ENCODE assay signal across 13 mouse cellular contexts in the genomic region with DNA sequence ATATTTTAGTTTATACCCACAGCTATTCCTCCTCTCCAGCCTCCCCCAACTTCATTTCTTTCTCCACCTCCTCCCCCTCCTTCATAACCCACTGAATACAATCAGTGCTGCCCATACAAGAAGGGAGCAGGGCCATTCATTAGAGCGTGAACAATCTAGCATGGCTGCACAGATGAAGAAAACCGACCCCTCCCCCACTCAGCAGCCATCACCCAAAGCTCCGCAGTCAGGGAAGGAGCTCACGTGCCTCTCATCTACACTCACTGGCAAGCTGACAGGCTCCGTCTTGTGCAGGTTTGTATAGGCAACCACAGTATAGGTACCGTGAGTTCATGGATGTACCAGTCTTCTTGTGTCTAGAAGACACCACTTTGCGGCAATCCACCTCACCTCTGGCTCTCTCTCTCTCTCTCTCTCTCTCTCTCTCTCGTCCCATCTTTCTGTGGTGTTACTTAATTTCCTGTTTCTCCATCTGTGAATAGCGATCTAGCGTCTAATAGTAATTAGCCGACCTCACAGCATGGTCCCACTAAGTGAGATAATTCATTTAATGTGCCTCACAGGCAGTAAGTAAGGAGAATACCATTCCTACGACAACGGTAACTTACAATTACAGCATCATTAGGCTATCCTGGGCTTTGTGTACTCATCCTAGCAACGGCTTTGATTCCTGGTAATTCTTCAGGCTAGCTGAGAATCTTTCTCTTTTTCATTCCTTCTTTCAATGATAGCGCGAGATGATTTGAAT. TPM values are rescaled to one million over a fixed set of nuclear protein-coding genes. Genes with fewer than 3 reads are reported as not detected.
DNase-seq lines count a peak whose midpoint lies in the region; ATAC-seq lines count a peak whose summit lies in the region.
"Had no signal": no experiment of that assay in that cellular context is flagged by ENCODE, and none has a peak within 500 bp of the region (broad histone marks: within the 10 kb centered on the region; RNA-seq: fewer than 3 reads in every experiment).

No protein-coding gene starts in this region.

- peak; percentile 79 for ATAC-seq in forebrain, embryonic 16.5 days
- ATAC-seq: intestine, postnatal 0 days had no signal

- H3K4me3 ChIP-seq in forebrain, embryonic 16.5 days (replicated peaks; ENCODE audit: low read length): no peak overlapping the region
- no peak overlapping the region for H3K4me3 ChIP-seq in midbrain, embryonic 10.5 days
- H3K4me3 ChIP-seq: heart, embryonic 13.5 days; liver, embryonic 15.5 days had no signal

- H3K36me3 ChIP-seq in forebrain, embryonic 16.5 days (ENCODE audit: control insufficient read depth, insufficient read depth): no peaks in the 10 kb centered on the region
- no peaks in the 10 kb centered on the region for H3K36me3 ChIP-seq in midbrain, embryonic 10.5 days
- H3K36me3 ChIP-seq: heart, embryonic 13.5 days; liver, embryonic 15.5 days had no signal

- H3K27me3 ChIP-seq in forebrain, embryonic 16.5 days (replicated peaks; ENCODE audit: control insufficient read depth, insufficient read depth, low read length): no peaks in the 10 kb centered on the region
- H3K27me3 ChIP-seq in midbrain, embryonic 10.5 days (ENCODE audit: low read depth, poor library complexity, severe bottlenecking): no peaks in the 10 kb centered on the region
- H3K27me3 ChIP-seq: heart, embryonic 13.5 days; liver, embryonic 15.5 days had no signal

- peaks cover 2% of the 10 kb centered on the region; the same call in 1 of the 2 replicates for H3K9me3 ChIP-seq in forebrain, embryonic 16.5 days (ENCODE audit: control insufficient read depth, low read length)
- H3K9me3 ChIP-seq in midbrain, embryonic 10.5 days (replicated peaks): no peaks in the 10 kb centered on the region; the same call in 1 of the 2 replicates
- H3K9me3 ChIP-seq: liver, embryonic 15.5 days had no signal

- 17% methylated on average over 16 of the region's 16 CpGs for WGBS in forebrain, embryonic 16.5 days
- WGBS in midbrain, embryonic 10.5 days: 75% methylated on average over 16 of the region's 16 CpGs

- H3K9ac ChIP-seq in forebrain, embryonic 16.5 days (replicated peaks; ENCODE audit: low read depth, low read length): no peak overlapping the region
- H3K9ac ChIP-seq: heart, embryonic 13.5 days; liver, embryonic 15.5 days had no signal

- peak overlapping the region; percentile 12; the same call in 1 of the 2 replicates for H3K27ac ChIP-seq in forebrain, embryonic 16.5 days (ENCODE audit: low read length)
- peak overlapping the region; percentile 67 for H3K27ac ChIP-seq in midbrain, embryonic 10.5 days (replicated peaks)
- H3K27ac ChIP-seq: heart, embryonic 13.5 days; liver, embryonic 15.5 days had no signal

- peak; percentile 39 for DNase-seq in right cerebral cortex, postnatal 4 days
- DNase-seq in right cerebral cortex, adult 18-20 months: no peak
- DNase-seq in midbrain, embryonic 10.5 days (ENCODE audit: low spot score): peak; percentile 28
- DNase-seq in retina, postnatal 7 days (ENCODE audit: low read depth, low spot score): peak; percentile 17
- no peak for DNase-seq in thymus, postnatal 25 days
- DNase-seq in adrenal gland, adult 8-10 months: no peak
- DNase-seq in right cerebral cortex, postnatal 25 days: no peak
- DNase-seq: thymus, postnatal 36 days had no signal

- peak overlapping the region; percentile 31 for H3K4me2 ChIP-seq in forebrain, embryonic 16.5 days (ENCODE audit: low read length)
- H3K4me2 ChIP-seq: heart, embryonic 13.5 days; liver, embryonic 15.5 days had no signal

- peaks cover 10% of the 10 kb centered on the region; the same call in 1 of the 2 replicates for H3K4me1 ChIP-seq in forebrain, embryonic 16.5 days (replicated peaks; ENCODE audit: control insufficient read depth, insufficient read depth, low read length)
- H3K4me1 ChIP-seq in midbrain, embryonic 10.5 days: peaks cover 42% of the 10 kb centered on the region
- H3K4me1 ChIP-seq: heart, embryonic 13.5 days; liver, embryonic 15.5 days had no signal

RNA-seq across cellular contexts. Expression of a gene that starts 53.6 kb away (rescaled TPM):
- 0.14 TPM in 1 of 2 replicates, not detected in the other for polyA plus RNA-seq in forebrain, embryonic 16.5 days (2015; fragmentation: Nextera tagmentation; extraction: Ambion mirVana)
- 0.05 and 0.09 TPM in 2 replicates for polyA plus RNA-seq in midbrain, embryonic 10.5 days (2016; fragmentation: Nextera tagmentation; extraction: Ambion mirVana)
- under 1 TPM; 0.16 to 0.59 (median 0.19) TPM for total RNA-seq in adrenal gland, adult 8-10 months (2022)
- total RNA-seq: left cerebral cortex, adult 18-20 months had no signal
- polyA plus RNA-seq: heart, embryonic 13.5 days; liver, embryonic 15.5 days had no signal

Comparison
In these comparisons a context has a peak if more than half of its experiments do, and no peak if none do; other contexts are left out.
1. DNase-seq: peak in right cerebral cortex, postnatal 4 days (single experiment), midbrain, embryonic 10.5 days (single experiment) and retina, postnatal 7 days (single experiment); none in right cerebral cortex, adult 18-20 months (single experiment), thymus, postnatal 25 days (single experiment), adrenal gland, adult 8-10 months (single experiment) and right cerebral cortex, postnatal 25 days (single experiment).